Mouse (Mus musculus): Measurements from ENCODE around the gene Als2cl. TPM values are rescaled to one million over a fixed set of nuclear protein-coding genes. Genes with fewer than 3 reads are reported as not detected.

Gene Als2cl
- total RNA-seq, 4 experiments from 2014 or later, result 16.4 to 43.7 (median 30.2) TPM

DNA sequence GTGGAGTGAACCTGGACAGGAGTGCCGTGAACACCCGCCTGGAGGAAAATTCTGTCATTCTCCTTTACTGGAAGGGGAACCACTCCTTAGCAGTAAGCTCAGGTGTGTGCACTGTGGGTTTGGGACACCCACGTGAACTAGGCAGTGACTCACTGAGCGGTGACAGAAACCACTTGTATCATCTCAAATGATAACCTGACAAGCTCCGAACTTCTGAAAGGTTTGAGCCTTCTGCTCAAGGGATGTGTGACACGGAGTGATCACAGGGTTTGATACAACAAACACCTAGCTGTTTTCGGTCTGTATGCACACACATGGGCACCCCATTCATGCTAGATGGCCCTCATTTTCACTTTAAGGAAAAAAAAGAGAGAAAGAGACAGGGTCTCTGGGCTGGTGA, 37.1 kb downstream of the Als2cl start, which contains the start of gene Fam240a:
Fam240a (minus strand) TSS at position 76 of the 400 bp plus-strand sequence.
- DNase-seq, result no peak

DNA sequence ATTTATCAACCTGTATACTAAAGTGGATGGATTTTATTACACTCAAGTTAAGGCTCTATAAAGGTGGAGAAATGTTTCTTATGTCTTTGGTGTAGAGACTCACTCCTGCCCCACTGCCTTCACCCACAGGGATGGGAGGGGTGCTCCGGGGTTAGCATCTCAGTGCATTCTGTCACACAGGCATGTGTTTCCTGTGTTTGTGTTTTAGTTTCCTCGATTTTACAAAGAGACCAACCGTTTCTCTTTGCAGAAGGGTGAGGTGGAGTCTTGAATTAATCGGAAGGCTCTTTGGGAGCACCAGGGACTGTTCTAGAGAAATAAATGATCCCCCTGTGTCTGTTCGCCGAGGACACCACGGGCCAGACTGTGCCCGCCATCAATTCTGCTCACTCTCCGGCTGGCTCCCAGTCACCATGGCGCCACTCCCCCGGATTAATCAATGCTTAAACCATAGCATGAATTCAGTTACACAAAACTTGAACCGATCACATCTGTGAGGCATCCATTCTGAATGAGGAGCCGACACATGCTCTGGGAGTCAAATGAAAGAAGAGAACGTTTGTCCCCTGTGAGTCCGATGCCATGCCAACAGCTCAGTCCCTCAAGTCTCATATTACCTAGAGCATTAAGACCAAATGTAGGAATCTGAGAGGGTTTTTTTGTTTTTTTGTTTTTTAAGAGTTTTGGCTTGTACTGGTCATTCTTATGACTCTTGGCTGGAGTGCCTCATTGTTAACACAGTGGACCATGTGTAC, 41.2 kb downstream of the Als2cl start:
- no peak for DNase-seq

GRCm38 (mm10) chr9:110922759-110923158, 43.1 kb downstream of the Als2cl start:
- peak; percentile 52 for DNase-seq

DNA sequence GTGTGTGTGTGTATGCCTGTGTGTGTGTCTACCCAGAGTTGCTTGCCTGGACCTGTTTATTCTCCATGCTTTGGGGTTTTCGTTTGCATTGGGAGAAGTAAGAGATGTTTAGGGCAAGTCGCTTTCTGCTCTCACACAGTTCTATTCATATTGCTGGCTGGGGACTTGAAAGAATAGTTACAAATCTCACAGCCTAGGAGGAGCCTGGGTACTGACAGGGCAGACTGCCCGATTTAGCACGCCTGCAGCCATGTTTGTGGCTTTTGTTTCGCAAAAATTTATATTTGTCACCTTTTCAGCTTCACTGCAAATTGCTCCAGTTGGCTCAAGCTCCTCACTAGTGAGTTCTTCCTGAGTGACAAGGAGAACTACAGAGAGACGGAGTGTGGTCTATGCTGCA, 51.9 kb downstream of the Als2cl start:
- no peak for DNase-seq

GRCm38 (mm10) chr9:110933850-110934437, 54.3 kb downstream of the Als2cl start:
- DNase-seq, result no peak

DNA sequence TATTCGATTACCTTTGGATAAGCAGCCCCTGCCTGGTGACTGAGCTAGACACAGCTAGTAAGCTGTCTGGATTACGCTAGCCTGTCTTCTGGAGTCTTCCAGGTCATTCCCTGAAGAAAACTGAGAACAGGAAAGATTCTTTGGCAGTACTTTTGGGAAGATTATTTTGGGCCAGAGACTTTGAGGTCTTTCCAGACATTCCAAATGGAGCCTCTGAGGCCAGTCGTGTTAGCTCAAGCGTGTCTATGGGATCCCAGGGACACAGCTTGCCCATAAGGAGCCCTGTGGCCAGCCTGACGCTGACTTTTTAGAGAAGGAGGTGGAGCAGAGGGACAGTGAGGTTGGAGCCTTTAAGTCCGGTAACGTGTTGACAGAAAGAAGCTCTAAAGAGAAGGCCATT, 56.3 kb downstream of the Als2cl start:
- DNase-seq, result no peak

- peak; percentile 25 for DNase-seq
These were observed 58.1 kb downstream of the Als2cl start for GRCm38 (mm10) chr9:110937506-110938490.

- DNase-seq, result no peak
These were observed 64.6 kb downstream of the Als2cl start for GRCm38 (mm10) chr9:110944265-110944664.

GRCm38 (mm10) chr9:110945343-110945742, 65.7 kb downstream of the Als2cl start:
- DNase-seq, result no peak

DNA sequence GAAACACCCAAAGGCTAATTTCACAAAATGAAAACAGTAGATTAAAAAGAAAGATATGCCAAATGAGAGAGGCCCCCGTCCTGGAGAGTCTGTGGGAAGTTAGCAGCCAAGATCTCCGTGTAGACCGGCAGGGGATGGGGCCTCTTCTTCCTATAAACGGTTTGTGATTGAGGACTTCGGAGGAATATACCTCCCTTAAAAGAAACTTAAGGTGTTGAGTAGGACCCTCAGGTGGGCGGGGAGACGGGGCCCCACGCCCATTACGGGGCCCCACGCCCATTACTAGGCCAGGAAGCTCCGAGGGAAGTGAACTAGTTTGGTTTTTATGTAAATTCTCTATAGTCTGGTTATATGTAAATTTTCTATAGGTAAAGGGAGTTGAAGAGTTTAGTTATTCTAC, 66.3 kb downstream of the Als2cl start, which contains the start of gene Tdgf1:
Tdgf1 (minus strand) TSS at position 233 of the 400 bp plus-strand sequence.
- DNase-seq, result no peak

DNA sequence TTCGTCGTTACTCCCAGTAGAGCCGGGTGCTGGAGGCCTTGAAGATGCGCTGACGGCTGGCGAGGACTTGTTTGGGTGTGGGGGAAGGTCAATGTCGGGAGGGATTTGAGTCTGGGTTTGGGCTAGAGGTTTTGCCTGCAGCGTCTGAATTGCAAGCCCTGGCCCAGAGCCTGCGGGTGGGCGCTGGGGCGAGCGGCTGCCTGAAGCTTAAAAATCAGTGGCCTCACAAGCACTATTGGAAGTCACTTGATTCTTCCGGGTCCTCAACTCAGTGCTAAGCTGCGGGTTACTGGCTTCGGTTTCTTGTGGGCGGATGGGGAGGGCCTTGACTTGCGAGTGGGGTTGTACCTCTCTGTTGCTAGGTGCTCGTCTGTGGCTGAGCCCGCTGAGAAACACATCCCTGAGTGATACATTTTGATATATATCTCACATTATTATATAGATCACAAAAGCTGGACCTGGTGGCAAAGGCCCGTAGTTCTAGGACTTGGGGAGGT, 66.9 kb downstream of the Als2cl start:
- no peak for DNase-seq

DNA sequence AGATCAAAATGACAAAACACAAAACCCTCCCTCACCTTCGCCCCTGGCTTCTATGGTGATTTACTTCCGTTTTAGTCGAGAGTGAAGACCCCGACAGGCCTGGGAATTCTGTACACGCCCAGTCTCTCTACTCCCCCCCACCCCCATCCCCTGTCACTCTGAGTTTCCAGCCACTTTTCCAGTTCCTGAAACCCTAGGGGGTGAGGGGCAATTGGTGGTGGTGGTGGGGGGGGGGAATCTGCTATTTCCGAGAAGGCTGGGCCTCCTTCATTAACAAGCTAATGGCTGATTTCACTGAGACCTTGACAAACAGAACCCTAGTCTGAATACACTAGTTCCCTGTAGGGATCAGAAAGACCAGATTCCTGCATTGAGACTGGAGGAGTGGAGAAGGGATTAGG, 67.6 kb downstream of the Als2cl start:
- DNase-seq, result no peak

- no peak for DNase-seq
These were observed 68.2 kb downstream of the Als2cl start for GRCm38 (mm10) chr9:110947900-110948299.

DNA sequence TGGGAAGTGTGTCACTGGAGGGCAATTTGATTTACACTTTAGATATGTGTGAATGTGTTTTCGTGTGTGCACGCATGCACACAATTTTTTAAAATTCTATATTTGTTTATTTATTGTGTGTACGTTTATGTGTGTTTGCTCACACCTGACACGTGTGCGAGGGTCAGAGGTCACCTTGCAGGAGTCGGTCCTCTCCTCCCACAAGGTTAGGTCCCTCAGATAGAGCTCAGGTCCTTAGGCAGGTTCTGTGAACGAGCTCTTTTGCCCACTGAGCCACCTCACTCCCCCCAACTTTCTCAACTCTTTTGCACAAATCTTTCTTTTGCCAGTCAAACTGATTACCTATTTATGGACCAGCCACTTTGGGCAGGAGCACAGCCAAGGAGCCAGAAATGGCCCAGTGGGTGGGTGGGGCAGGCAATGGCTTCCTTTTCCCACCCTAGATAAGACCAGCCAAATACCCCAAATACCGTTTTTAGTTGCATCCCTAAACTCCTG, 69.2 kb downstream of the Als2cl start:
- no peak for DNase-seq

DNA sequence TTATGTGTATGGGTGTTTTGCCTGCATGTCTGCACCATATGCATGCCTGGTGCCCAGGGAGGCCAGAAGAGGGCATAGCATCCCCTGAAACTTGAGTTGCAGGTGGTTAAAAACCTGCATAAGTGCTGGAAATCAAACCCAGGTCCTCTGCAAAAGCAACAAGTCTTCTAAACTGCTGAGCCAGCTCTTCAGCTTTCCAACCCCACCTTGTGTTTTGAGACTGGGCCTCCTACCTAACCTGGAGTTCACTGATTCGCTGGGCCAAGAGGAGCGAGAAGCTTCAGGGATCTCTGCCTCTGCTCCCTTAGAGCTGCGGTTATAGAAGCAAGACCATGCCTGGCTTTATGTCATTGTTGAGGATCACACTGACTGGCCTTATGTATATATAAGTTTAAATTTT, 70.4 kb downstream of the Als2cl start:
- DNase-seq, result no peak

Small RNA genes lying within 50 kb of the gene (microRNA-seq; reads per million reads assigned to microRNA genes)
- 0 reads per million in 2 experiments for gene Gm24269

Other genes starting within 250 kb of the Als2cl start
- 10 to 100 TPM in 2 of 4 experiments, 1 to 10 TPM in 2; 7.7 to 18.1 (median 13.1) TPM for gene Nbeal2, start 225.7 kb upstream of the Als2cl start, total RNA-seq (2022)
- gene Ccdc12, start 223.4 kb upstream of the Als2cl start, total RNA-seq (2022), result 10 to 100 TPM; 62.7 to 77.9 (median 68.5) TPM
- gene Myl3, start 138.0 kb upstream of the Als2cl start, total RNA-seq (2022), result under 1 TPM in 2 of 4 experiments, not detected in 2; 0.26 to 0.40 TPM
- gene Pth1r, start 132.7 kb upstream of the Als2cl start, total RNA-seq (2022), result 10 to 100 TPM in 1 of 4 experiments, 1 to 10 TPM in 3; 7.2 to 12.3 (median 9.3) TPM
- not detected for gene Prss42, start 81.7 kb upstream of the Als2cl start, total RNA-seq (2022)
- not detected for gene Prss44, start 65.9 kb upstream of the Als2cl start, total RNA-seq (2022)
- not detected for gene Prss43, start 53.2 kb upstream of the Als2cl start, total RNA-seq (2022)
- gene Prss45, start 45.3 kb upstream of the Als2cl start, total RNA-seq (2022), result under 1 TPM in 1 of 4 experiments, not detected in 3; 0.24 TPM
- not detected for gene Prss46, start 35.4 kb upstream of the Als2cl start, total RNA-seq (2022)
- not detected for gene Prss50, start 21.9 kb upstream of the Als2cl start, total RNA-seq (2022)
- 1 to 10 TPM; 2.3 to 7.5 (median 5.1) TPM for gene Tmie, start 243 bp downstream of the Als2cl start, total RNA-seq (2022)
- not detected for gene Fam240a, start 37.0 kb downstream of the Als2cl start, total RNA-seq (2022)
- gene Tdgf1, start 66.3 kb downstream of the Als2cl start, total RNA-seq (2022), result under 1 TPM in 1 of 4 experiments, not detected in 3; 0.14 TPM
- gene Lrrc2, start 71.7 kb downstream of the Als2cl start, total RNA-seq (2022), result 10 to 100 TPM; 13.0 to 17.1 (median 14.1) TPM
- gene Rtp3, start 110.7 kb downstream of the Als2cl start, total RNA-seq (2022), result 1 to 10 TPM; 2.5 to 4.6 (median 3.9) TPM
- gene Ltf, start 139.4 kb downstream of the Als2cl start, total RNA-seq (2022), result 1 to 10 TPM in 3 of 4 experiments, under 1 TPM in 1; 0.87 to 3.2 (median 2.0) TPM
- 10 to 100 TPM in 2 of 4 experiments, 1 to 10 TPM in 2; 5.4 to 12.8 (median 9.8) TPM for gene Ccrl2, start 177.6 kb downstream of the Als2cl start, total RNA-seq (2022)
- gene Lrrfip2, start 237.7 kb downstream of the Als2cl start, total RNA-seq (2022), result 10 to 100 TPM; 49.1 to 60.0 (median 53.9) TPM